Mouse (Mus musculus) induced T-regulatory cell, adult 2 months (primary cell): Measurements from ENCODE around the gene Tmc8.

ENCODE experiments used
- DNase-seq: peaks from one replicate; pipeline ENCODE4 v3.0.0-alpha.2; 2012; ENCODE audit warnings: low read depth

Gene Tmc8

DNA sequence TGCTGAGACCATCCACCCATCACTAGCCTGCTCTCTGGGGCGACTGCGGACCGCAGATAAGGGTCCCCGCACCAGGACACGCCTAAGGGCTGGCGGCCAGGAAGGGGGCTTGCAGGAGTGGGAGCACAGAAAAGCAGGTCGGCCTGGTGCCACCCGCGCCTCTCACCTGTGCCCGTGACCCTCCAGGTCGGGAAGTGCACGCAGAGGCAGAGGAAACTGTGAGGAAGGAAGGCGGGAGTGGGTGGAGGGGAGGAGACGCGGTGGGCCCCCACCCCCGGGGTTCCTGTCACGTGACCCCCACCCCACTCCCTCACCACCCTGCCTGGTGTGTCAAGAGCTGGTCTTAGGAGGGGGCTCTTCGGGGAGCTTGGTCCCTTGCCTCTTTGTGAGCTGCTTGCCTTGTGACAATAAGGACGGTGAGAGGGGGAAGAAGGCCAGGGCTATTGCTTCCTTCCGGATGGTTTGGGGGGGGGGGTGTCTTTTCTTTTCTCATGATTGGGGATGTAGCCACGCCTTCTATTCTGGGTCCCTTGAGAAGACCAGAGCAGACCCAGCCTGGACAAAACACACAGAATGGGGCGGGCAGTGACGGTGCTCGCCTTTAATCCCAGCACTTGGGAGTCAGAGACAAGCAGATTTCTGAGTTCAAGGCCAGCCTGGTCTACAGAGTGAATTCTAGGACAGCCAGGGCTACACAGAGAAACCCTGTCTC lies at the start of gene Tmc8, which contains the start of gene Tmc6:
Gene Tmc8, plus strand, starts transcription at position 84 of the 712 bp plus-strand sequence.
Gene Tmc6, minus strand, starts transcription at position 206 of the 712 bp plus-strand sequence.
- DNase-seq: peak; percentile 93

- DNase-seq: no peak
Measured at GRCm38 (mm10) chr11:117736037-117736689, 45.7 kb upstream of the Tmc8 start.

GRCm38 (mm10) chr11:117738123-117738522 lies 43.8 kb upstream of the Tmc8 start:
- DNase-seq: no peak

- no peak for DNase-seq
Measured at GRCm38 (mm10) chr11:117741128-117741527, 40.7 kb upstream of the Tmc8 start.

GRCm38 (mm10) chr11:117742243-117742642 lies 39.6 kb upstream of the Tmc8 start:
- no peak for DNase-seq

- no peak for DNase-seq
Measured at GRCm38 (mm10) chr11:117742715-117743114, 39.2 kb upstream of the Tmc8 start.

GRCm38 (mm10) chr11:117743454-117744030 lies 38.3 kb upstream of the Tmc8 start:
- DNase-seq: no peak

GRCm38 (mm10) chr11:117748628-117749027 lies 33.2 kb upstream of the Tmc8 start:
- DNase-seq: no peak

DNA sequence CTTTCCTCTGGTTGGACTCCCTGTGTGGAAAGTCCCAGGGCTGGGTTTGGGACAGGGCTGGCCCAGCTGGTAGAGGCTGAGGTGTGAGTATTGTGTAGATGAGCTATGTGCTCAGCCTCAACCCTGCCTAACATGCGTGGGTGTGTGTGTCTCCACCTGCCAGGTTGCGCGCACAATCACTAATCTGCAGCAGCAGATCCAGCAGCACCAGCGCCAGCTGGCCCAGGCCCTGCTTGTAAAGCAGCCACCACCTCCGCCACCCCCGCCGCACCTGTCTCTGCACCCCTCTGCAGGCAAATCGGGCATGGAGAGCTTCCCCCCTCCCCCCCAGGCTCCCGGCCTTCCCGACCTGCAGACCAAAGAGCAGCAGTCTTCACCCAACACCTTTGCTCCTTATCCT lies 32.5 kb upstream of the Tmc8 start:
- no peak for DNase-seq

GRCm38 (mm10) chr11:117751544-117751943 lies 30.3 kb upstream of the Tmc8 start:
- DNase-seq: no peak

DNA sequence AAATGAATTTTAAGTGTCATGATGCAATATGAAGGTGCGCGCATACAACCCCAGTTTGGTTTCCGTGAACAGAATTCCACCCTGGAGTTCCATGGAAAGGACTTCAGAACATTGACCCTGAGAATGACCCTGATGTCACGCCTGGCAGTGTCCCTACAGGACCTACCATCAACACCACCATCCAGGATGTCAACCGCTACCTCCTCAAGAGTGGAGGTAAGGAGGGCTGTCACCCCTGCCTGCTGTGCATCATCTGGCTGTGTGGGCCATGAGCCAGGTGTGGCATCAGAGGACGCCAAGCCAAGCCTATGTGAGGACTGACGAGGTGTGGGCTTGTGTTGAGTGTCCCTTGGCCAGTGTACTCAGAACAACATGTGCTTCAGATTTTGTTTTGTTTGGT lies 26.0 kb upstream of the Tmc8 start:
- DNase-seq: no peak

- no peak for DNase-seq
Measured at GRCm38 (mm10) chr11:117759267-117759666, 22.6 kb upstream of the Tmc8 start.

- DNase-seq: no peak
Measured at GRCm38 (mm10) chr11:117760374-117761119, 21.3 kb upstream of the Tmc8 start.

DNA sequence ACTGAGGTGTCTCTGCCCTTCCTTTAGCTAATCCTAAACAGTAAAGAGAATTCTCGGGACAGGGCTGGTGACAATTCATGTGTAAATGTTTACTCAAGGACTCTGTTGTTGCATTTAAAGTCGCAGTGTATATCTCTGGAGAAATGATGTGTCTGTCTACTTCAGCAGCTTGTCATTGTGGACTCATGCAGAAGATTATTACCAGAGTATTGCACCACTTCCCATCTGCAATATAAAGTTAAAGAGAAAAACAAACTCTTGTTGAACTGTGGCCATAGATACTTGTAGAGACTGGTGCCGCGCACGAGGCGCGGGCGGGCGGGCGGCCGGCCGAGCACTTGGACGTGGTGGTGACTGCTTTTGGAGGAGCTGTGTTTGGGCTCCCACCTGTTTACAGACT lies 20.1 kb upstream of the Tmc8 start:
- no peak for DNase-seq

DNA sequence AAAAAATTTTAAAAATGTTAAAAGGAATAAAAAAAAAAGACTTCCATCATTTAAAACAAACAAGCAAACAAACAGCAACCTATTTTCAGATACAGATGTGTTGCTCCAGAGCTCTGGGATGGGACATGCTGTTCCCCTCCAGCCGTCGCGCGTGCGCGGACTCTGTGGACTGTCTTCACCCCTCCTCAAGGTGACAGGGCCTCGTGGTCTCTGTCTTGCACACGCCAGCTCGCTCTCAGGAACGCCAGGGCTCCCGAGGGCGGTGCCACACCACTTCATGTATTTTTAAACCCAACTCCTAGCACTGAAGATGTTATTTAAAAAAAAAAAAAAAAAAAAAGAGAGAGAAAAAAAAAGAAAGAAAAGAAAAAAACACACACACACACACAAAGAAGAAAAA lies 19.6 kb upstream of the Tmc8 start:
- no peak for DNase-seq

- DNase-seq: no peak
Measured at GRCm38 (mm10) chr11:117764319-117764718, 17.6 kb upstream of the Tmc8 start.

- DNase-seq: no peak
Measured at GRCm38 (mm10) chr11:117765361-117765760, 16.5 kb upstream of the Tmc8 start.

DNA sequence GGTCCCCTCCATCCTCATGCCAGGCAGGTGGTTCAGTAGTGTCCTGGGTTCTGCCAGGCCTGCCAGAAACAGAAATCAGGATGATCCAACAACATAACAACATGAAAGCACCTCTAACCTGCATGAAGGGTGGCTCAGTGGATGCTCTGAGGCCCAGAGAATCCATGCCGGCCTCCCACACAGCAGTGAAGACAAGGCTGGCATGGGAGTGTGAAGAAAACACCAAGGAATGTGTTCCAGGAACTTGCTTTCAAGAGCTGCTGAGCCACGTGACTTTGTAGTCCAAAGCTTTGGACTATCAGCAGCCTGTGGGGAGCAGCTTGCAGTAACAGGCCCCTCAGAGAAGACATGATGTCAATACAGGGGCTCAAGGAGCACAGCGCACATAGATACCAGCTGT lies 15.6 kb upstream of the Tmc8 start:
- DNase-seq: no peak

- DNase-seq: no peak
Measured at GRCm38 (mm10) chr11:117768725-117769682, 12.9 kb upstream of the Tmc8 start.

GRCm38 (mm10) chr11:117769683-117770047 lies 12.2 kb upstream of the Tmc8 start:
- DNase-seq: no peak

DNA sequence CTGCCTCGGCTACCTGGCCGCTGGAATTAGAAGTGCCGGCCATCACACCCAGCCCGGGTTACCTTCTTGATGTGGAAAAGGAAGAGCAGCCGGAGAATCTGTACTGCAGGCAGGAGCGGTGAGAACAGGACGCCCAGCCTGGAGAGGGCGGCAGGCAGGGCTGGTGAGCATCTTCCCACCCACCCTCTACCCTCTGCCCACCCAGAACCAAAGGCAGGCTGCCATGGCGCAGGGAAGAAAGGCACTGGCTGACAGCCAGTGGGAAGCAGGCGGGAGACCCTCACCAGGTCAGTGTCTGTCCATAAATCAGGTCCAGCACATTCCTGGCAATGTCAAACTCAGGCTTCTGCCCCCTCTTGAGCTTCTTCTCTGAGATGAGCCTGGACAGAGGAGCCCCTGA lies 11.5 kb upstream of the Tmc8 start:
- no peak for DNase-seq
